8 mouse cellular contexts compared by ENCODE assay signal in the genomic region with DNA sequence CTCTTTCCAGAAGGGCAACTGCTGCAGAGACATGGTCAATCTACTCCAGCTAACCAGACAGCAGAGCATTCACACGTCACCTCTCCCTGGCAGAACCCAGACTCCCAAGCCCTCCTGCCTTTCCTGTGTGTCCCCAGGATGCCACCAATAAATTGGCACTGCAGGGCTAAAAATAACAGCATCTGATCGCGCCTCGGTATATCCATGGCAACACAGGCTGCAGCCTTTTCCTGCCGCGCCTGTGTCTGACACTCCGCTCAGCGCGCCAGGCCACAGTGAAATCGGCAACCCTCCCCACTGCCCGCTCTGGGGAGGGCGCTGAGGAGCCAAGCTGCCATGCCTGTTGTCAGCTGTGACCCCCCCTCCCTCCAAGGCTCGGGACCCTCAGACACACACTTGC.
DNase-seq lines count a peak whose midpoint lies in the region; ATAC-seq and TF ChIP-seq lines count a peak whose summit lies in the region.

No protein-coding gene starts in this region.

- H3K36me3 ChIP-seq in lung, embryonic 14.5 days (ENCODE audit: insufficient read depth): no peaks in the 10 kb centered on the region
- H3K36me3 ChIP-seq in hindbrain, embryonic 12.5 days: no peaks in the 10 kb centered on the region

- peak overlapping the region; percentile 14; the same call in 1 of the 2 replicates for H3K4me3 ChIP-seq in lung, embryonic 14.5 days (ENCODE audit: low read depth, low read length)
- H3K4me3 ChIP-seq in hindbrain, embryonic 12.5 days: no peak overlapping the region

- H3K9me3 ChIP-seq in lung, embryonic 14.5 days (ENCODE audit: low read depth, low read length): no peaks in the 10 kb centered on the region
- H3K9me3 ChIP-seq in hindbrain, embryonic 12.5 days (replicated peaks): no peaks in the 10 kb centered on the region

- peak overlapping the region; percentile 51 for H3K4me2 ChIP-seq in lung, embryonic 14.5 days
- H3K4me2 ChIP-seq in hindbrain, embryonic 12.5 days (replicated peaks): peak overlapping the region; percentile 21

- intact Hi-C loops in left cerebral cortex, postnatal 4 days (cut with DNase I): loop anchor here (5.0 to 10.0 kb wide), 3 partner anchors 253 to 1755 kb away; a partner anchor contains a TSS

- peak; percentile 52; the same call in 1 of the 2 replicates for ATAC-seq in lung, embryonic 14.5 days (ENCODE audit: insufficient read depth)
- ATAC-seq in common myeloid progenitor, adult 5-6 weeks (replicated peaks; ENCODE audit: low read depth, poor library complexity, severe bottlenecking): peak; percentile 51
- peak; percentile 67 for ATAC-seq in hindbrain, embryonic 12.5 days (ENCODE audit: low FRiP score)

- no peak; the same call in 1 of the 2 replicates for TF ChIP-seq CTCF in lung, embryonic 14.5 days (IDR thresholded peaks at IDR 0.05; ENCODE audit: low read depth)

- H3K27me3 ChIP-seq in lung, embryonic 14.5 days (ENCODE audit: insufficient read depth, low read length): no peaks in the 10 kb centered on the region
- H3K27me3 ChIP-seq in hindbrain, embryonic 12.5 days: no peaks in the 10 kb centered on the region

- WGBS in lung, embryonic 14.5 days: 9% methylated on average over 13 of the region's 13 CpGs
- WGBS in hindbrain, embryonic 12.5 days: 25% methylated on average over 13 of the region's 13 CpGs

- no peaks in the 10 kb centered on the region; the same call in 1 of the 2 replicates for H3K4me1 ChIP-seq in lung, embryonic 14.5 days (ENCODE audit: insufficient read depth)
- peaks cover 12% of the 10 kb centered on the region for H3K4me1 ChIP-seq in hindbrain, embryonic 12.5 days

- 0 out of 2 replicates have a peak overlapping the region, but pooled peaks have one; percentile 17 for H3K9ac ChIP-seq in lung, embryonic 14.5 days
- H3K9ac ChIP-seq in hindbrain, embryonic 12.5 days: no peak overlapping the region

- DNase-seq in lung, embryonic 14.5 days: peak; percentile 57
- DNase-seq in lung, postnatal 36 days: no peak
- peak; percentile 48 for DNase-seq in left cerebral cortex, postnatal 4 days
- DNase-seq in right cerebral cortex, postnatal 36 days (ENCODE audit: low spot score in 2 of 2): peak; percentile 72 to 74
- DNase-seq in spleen, postnatal 14 days (ENCODE audit: low spot score in 2 of 2): no peak
- DNase-seq in gastrocnemius, postnatal 4 days (ENCODE audit: low spot score in 2 of 2): no peak

- H3K27ac ChIP-seq in lung, embryonic 14.5 days (ENCODE audit: low read depth): no peak overlapping the region
- no peak overlapping the region for H3K27ac ChIP-seq in hindbrain, embryonic 12.5 days

Comparison
In these comparisons a context has a peak if more than half of its experiments do, and no peak if none do; other contexts are left out.
1. DNase-seq: peak in lung, embryonic 14.5 days (single experiment), left cerebral cortex, postnatal 4 days (single experiment) and right cerebral cortex, postnatal 36 days (2 of 2); none in lung, postnatal 36 days (single experiment), spleen, postnatal 14 days (0 of 2) and gastrocnemius, postnatal 4 days (0 of 2).
2. Peak in every context shown above with its lines, with median percentiles within 50 percentile points of each other: ATAC-seq.